Mouse (Mus musculus): ENCODE measurements at regions not wholly inside any gene's neighbourhood (a gene's known extent, or its start where the extent isn't known, plus 50 kb on each side); places are given as distances from the start of the nearest gene placed in this dataset.

DNA sequence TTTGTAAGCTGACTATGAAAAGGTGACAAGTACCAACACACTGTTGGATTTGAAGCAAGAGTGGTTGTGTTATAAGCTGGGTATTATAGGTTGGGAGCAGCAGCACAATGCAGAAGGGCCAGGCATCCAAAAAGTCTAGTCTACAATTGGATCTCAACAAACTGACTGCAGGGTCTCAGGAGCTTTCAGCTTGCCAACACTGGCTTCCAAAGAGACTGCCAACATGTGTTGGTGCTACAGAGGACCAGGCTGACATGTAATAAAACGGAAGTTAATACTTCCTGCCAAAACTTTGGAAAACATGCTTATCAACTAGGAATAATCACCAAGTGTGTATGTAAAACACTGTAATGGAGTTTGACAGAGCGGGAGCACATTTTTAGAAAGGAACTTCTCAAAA, 170.3 kb upstream of the Gm5148 start:
- in situ Hi-C loops (cut with MboI; ENCODE audit: low sequenced_read_pairs), result no loop called here

GRCm38 (mm10) chr3:37890202-37890601, 165.9 kb upstream of the Gm5148 start:
- in situ Hi-C loops (cut with MboI; ENCODE audit: low sequenced_read_pairs), result no loop called here

GRCm38 (mm10) chr3:37888455-37888854, 164.2 kb upstream of the Gm5148 start:
- in situ Hi-C loops (cut with MboI; ENCODE audit: low sequenced_read_pairs), result no loop called here

DNA sequence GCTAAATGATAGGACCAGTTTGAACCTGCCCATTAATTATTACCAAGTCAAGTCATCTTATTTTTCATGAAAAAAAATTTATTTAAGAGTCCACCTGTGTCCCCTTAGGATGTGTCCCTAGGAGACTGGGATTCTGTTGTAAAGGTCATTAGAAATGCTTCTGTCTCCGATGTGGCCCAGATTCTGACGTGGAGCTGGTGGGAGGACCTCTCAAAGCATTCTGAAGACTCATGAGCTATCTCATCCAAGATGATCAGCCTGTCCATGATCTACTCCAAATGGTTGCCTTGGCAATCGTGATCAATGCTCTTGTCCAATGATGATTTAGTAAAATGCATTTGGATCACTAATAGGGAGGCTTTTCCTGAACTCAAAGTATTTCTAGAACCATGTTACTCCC, 163.4 kb upstream of the Gm5148 start:
- in situ Hi-C loops (cut with MboI; ENCODE audit: low sequenced_read_pairs), result no loop called here

GRCm38 (mm10) chr3:37886705-37887454, 162.6 kb upstream of the Gm5148 start:
- in situ Hi-C loops (cut with MboI; ENCODE audit: low sequenced_read_pairs), result no loop called here

GRCm38 (mm10) chr3:37885776-37886175, 161.5 kb upstream of the Gm5148 start:
- in situ Hi-C loops (cut with MboI; ENCODE audit: low sequenced_read_pairs), result no loop called here

GRCm38 (mm10) chr3:37882417-37882816, 158.1 kb upstream of the Gm5148 start:
- in situ Hi-C loops (cut with MboI; ENCODE audit: low sequenced_read_pairs), result no loop called here

GRCm38 (mm10) chr3:37881016-37881415, 156.7 kb upstream of the Gm5148 start:
- in situ Hi-C loops (cut with MboI; ENCODE audit: low sequenced_read_pairs), result no loop called here

- in situ Hi-C loops (cut with MboI; ENCODE audit: low sequenced_read_pairs), result no loop called here
Measured at GRCm38 (mm10) chr3:37879056-37879455, 154.8 kb upstream of the Gm5148 start.

DNA sequence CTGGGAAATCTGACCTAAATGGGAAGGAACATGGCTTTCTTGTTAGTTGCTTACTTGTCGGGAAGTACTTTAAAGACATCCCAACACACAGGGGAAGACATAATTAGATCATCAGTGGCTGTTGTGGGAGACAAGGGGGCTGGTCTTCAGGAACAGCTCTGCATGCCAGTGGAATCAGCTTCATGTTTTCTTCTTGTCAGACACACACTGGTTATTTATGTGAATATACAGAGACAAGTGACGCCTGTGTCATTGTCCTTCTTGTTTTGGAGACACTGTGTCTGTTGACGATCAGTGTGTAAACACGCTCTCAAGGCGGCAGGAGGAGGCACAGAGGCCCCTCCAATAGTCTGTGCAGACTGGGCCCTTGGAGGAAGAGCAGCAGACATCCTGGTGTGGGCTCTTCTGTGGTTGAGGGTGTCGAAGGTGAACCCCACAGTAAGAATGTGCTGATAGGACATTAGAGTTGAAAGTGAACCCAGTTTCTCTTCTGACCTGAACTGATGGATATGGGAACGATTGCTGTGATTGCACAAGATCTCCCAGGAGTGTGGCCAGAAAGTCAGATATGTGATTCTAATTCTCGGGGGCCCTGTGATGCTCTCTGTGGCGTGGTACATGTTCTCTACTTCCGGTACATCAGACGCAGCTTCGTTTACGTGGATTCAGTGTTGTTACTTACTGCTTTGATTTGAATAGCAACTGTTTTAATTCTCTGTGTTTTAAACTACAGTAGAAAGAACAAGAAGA, 151.9 kb upstream of the Gm5148 start:
- in situ Hi-C loops (cut with MboI; ENCODE audit: low sequenced_read_pairs), result no loop called here

DNA sequence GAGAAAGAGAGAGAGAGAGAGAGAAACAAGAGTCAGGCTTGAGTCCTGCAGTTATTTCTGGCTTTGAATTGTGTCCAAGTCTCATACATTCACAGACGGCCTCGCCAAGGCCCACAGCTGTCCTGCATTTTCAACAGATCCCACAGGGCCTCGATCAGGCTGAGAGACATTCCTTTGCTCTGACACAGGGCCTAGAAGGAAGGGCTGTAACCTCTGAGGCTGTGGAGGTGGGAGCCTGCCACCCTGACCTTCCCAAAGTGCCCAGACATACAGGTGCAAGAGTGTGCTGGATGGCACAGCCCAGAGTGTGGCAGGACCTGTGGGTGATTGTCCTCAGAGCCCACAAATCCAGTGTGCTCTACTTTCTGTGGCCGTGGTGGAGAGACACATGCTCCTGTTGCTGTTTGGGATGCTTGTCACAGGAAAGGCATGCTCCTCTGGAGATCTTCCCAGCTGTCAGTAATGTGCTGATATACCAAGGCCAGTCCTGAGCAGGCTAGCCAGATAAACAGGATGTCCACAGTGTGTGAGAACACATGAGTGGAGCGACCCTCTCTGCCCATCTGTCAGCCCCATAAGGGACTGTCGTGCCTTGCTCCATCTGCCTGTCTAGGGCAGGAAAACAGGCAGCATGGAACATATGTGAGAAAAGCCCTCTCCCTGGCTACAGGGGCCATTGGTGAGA, 151.2 kb upstream of the Gm5148 start:
- in situ Hi-C loops (cut with MboI; ENCODE audit: low sequenced_read_pairs), result no loop called here

DNA sequence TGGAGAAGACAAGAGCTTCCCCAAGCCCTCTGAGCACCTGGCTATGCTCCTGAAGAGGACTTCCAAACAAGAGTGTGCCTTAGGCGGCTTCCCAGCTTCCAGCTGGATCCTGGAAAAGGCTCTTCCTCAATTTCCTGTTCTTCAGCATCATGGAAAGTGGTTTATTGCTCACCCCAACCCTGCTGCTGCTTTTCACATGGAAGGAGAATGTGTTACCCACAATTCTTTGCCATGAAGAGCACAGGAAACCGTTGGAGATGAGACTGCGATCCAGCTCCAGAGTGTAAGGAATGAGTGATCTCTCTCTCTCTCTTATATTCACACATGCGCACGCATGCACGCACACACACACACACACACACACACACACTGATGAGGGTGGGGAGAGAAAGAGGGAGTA, 150.6 kb upstream of the Gm5148 start:
- in situ Hi-C loops (cut with MboI; ENCODE audit: low sequenced_read_pairs), result no loop called here

DNA sequence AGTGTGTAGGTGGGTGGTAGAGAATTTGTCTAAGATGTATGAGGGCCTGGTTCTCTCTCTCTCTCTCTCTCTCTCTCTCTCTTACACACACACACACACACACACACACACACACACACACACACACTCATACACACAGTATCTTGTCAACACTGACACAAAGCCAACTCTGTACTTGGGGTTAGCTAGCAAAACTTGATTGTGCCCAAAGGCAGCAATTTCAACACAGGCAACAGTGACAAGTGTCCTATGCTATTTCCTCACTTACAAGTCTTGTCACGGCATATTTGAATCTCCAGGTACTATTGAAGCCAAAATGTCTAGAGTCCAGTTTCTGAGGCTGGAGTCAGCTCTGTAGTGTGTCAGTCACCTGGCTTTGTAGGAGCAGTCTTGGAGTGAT, 150.1 kb upstream of the Gm5148 start:
- in situ Hi-C loops (cut with MboI; ENCODE audit: low sequenced_read_pairs), result no loop called here

GRCm38 (mm10) chr3:37872329-37872728, 148.0 kb upstream of the Gm5148 start:
- in situ Hi-C loops (cut with MboI; ENCODE audit: low sequenced_read_pairs), result no loop called here

DNA sequence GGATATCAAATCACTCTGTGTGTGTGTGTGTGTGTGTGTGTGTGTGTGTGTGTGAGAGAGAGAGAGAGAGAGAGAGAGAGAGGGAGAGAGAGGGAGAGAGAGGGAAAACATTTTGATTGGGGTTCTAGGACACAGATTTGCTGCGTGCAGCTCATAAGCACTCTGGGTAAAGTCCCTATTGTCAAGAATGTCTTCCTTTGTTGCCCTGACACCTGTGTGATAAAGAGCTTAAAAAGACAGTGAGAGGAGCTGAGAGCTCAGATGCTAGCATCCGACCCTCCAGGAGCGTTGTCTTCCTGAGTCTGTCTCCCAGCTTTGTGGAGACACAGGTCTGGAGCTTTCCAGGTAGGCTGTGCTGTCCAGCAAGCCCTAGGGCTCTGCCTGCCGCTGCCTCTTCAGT, 146.8 kb upstream of the Gm5148 start:
- in situ Hi-C loops (cut with MboI; ENCODE audit: low sequenced_read_pairs), result no loop called here

DNA sequence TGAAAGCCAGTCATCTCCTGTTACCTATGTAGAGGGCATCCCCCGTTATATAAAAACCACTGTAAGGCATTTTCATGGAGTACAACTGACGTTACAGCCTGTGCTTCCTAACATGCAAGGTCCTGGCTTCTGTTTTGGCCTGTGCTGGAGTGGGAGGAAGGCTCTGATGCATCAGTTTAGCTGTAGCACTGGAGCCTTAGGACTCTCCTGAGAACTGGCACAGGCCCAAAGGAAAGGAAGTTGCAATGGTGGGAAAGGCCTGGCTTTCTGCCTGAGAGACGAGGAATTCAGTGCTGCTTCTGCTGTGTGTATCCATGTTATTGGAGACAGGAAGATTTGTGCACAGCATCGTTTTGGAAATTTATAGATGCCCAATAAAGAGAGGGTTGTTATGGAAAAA, 144.2 kb upstream of the Gm5148 start:
- in situ Hi-C loops (cut with MboI; ENCODE audit: low sequenced_read_pairs), result no loop called here

DNA sequence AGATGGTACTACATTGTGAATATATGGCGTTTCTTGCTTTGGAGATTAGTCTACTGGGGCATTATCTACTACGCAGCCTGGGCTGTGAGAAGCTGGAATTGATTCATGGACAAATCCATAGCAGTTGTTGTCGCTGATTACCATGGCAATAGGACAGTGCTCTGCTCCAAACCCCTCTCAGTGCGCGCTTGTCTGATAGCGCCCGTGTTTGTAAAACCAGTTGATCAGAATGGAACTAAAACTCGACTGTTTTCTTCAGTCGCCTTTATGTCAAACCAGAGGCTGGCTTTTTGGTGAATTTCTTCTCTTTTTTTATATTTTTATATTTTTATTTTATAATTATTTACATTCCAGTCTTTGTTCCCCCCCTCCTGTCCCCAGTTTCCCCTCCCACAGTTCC, 138.5 kb upstream of the Gm5148 start:
- in situ Hi-C loops (cut with MboI; ENCODE audit: low sequenced_read_pairs), result no loop called here

DNA sequence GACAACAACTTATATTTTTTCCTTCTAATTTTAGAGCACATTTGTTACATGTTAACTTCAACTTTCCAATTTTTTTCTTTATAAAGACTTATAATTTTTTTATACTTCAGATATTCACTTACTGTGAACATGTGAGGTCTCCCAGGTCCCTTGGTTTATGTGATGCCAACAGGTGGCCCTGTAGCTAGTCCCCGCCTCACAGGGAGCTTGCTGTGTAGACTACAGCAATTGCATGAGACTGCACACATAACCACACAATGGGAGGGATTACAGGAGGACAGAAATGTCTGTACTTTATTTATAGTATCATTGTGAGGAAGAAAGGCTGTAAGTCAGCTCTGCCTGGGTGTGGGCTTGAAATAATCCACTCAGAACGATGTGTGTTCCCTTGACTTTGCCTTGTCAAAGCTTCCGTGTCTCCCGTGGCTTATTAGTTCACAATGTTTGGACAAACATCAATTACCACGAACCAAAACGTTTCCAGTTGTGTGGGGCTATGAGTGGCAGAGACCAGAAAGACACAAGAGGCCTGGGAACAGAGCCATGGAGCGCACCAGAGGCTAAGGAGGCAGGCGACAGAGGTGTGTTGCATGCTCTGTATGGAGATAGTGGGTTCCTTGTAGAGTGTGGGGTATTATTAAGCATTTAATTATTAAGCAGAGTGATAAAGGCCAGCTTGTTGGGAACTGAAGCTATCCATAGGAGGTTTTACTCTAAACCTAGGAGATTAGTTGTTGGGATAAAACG, 136.6 kb upstream of the Gm5148 start:
- in situ Hi-C loops (cut with MboI; ENCODE audit: low sequenced_read_pairs), result no loop called here

DNA sequence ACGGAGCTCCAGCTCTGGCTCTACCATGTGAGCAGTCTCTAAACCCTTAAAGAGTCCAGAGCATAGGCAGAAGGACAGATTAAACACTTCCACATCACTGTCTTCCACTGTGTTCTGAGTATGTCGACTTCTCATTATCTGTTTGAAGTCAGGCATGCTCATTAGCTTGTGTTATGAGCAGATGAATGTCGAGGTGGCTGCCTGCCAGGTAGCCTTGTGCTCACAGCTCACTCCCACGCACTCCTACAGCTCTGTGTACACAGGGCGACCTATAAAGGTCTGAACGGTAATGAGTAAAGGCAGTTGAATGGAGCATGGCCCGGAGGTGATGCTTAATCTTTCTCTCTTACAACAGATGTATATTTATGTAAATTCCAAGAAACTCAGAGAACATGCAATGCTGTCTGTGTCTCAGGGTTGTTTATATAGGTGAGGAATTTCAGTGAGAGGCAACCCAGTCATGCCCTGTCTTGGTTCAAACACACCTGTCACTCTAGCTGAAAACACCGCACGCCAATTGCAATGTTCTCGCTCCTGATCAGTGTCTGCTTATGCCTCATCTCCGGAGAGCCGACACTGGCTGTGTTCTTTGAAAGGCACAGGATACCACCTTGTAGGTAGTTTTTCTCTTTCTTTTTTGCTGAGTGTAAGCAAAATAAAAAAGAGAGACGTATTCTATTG, 135.9 kb upstream of the Gm5148 start:
- in situ Hi-C loops (cut with MboI; ENCODE audit: low sequenced_read_pairs), result no loop called here

- in situ Hi-C loops (cut with MboI; ENCODE audit: low sequenced_read_pairs), result no loop called here
Measured at GRCm38 (mm10) chr3:37858624-37859302, 134.5 kb upstream of the Gm5148 start.

Measured in CH12F3 (cell line).